Mouse (Mus musculus) retina, postnatal 7 days (tissue): ENCODE measurements around the gene Olfr319.
"Not testable (repeated sequence)": the region's sequence is repeated elsewhere in the genome, so short reads cannot be mapped to it uniquely, and the experiment has no call there.

Experiments
- DNase-seq: peaks from one replicate; pipeline ENCODE4 v3.0.0-alpha.2; 2012; ENCODE audit warnings: low read depth, low spot score

The Olfr319 gene

GRCm38 (mm10) chr11:58698862-58699261 lies at the start of gene Olfr319:
TSS of gene Olfr319 (plus strand) at chr11:58699162.
- DNase-seq, result no peak

- DNase-seq, result no peak
Measured at GRCm38 (mm10) chr11:58655151-58655550, 43.8 kb upstream of the Olfr319 start.

- DNase-seq, result no peak
Measured at GRCm38 (mm10) chr11:58658596-58658995, 40.4 kb upstream of the Olfr319 start, which contains the start of gene Olfr322. TSS of gene Olfr322 (plus strand) at chr11:58658782.

GRCm38 (mm10) chr11:58669252-58669651 lies 29.7 kb upstream of the Olfr319 start:
- no peak for DNase-seq

GRCm38 (mm10) chr11:58671825-58672224 lies 27.1 kb upstream of the Olfr319 start:
- no peak for DNase-seq

- no peak for DNase-seq
Measured at GRCm38 (mm10) chr11:58680799-58681198, 18.2 kb upstream of the Olfr319 start, which contains the start of gene Olfr320. TSS of gene Olfr320 (plus strand) at chr11:58681099.

GRCm38 (mm10) chr11:58709086-58709485 lies 10.1 kb downstream of the Olfr319 start:
- no peak for DNase-seq

GRCm38 (mm10) chr11:58717723-58718122 lies 18.8 kb downstream of the Olfr319 start:
- not testable (repeated sequence) for DNase-seq

GRCm38 (mm10) chr11:58719701-58720100 lies 20.7 kb downstream of the Olfr319 start:
- DNase-seq, result no peak

GRCm38 (mm10) chr11:58723914-58724313 lies 25.0 kb downstream of the Olfr319 start, which contains the start of gene Olfr318:
TSS of gene Olfr318 (minus strand) at chr11:58724014.
- no peak for DNase-seq

- DNase-seq, result not testable (repeated sequence)
Measured at GRCm38 (mm10) chr11:58727896-58728650, 29.1 kb downstream of the Olfr319 start.

- peak; percentile 2 for DNase-seq
Measured at GRCm38 (mm10) chr11:58733372-58733771, 34.4 kb downstream of the Olfr319 start.

- no peak for DNase-seq
Measured at GRCm38 (mm10) chr11:58738792-58739262, 39.9 kb downstream of the Olfr319 start, which contains the start of gene Olfr317. TSS of gene Olfr317 (minus strand) at chr11:58739212.

- DNase-seq, result not testable (repeated sequence)
Measured at GRCm38 (mm10) chr11:58751096-58751495, 52.1 kb downstream of the Olfr319 start.

- DNase-seq, result no peak
Measured at GRCm38 (mm10) chr11:58752434-58752833, 53.5 kb downstream of the Olfr319 start, which contains the start of gene Olfr316. TSS of gene Olfr316 (plus strand) at chr11:58752734.
